Mouse (Mus musculus): ENCODE measurements around the gene Dgki. TPM values are rescaled to one million over a fixed set of nuclear protein-coding genes. Genes with fewer than 3 reads are reported as not detected.

The Dgki gene
- total and polyA plus RNA-seq, 3 experiments = 0.05 TPM; not detected in 2

DNA sequence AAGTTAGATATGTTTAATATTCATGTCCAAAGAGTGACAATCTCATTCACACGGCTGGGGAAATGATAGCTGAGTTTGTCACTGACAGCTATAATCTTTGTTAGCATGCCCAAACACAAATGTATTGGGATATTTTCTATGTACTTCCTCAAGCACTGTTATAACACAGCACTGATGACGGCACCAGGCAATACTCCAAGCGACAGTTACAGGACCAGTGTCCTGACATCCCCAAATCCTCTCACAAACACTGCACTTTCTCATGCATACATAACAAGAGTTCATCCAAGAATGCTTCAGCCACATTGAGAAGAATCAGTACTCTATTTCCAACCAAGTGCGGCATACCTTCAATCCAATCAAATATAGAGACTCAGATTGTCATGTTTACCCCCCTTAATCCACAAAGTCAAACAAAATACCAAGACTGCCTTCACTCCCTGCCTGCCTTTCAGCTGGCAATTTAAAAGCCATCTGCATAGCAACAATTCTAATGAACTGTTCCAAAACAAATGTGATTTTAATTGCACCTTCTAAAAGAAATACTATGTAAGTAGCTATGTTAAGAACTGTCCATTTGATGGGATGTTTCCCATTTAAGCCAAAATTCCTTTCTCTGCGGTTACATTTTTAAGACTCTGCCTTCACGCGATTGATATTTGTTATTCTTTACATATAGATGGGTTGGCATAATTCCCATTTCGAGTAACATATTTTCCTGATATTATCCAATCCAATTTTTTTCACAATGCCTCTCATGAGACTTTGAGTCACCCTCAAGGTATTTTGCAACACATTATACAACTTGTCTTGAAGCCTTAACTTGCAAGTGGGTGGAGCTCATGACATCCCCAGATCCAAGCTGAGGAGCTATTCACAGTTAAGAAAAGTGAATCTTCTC lies 273.4 kb downstream of the Dgki start:
- Histone ChIP-seq H3K4me1 (ENCODE audit: insufficient read depth, low read depth, low read length) (no peaks in the 10 kb centered on the region), H3K36me3 (replicated peaks) (no peaks in the 10 kb centered on the region), H3K27me3 (ENCODE audit: insufficient read depth, low read length) (no peaks in the 10 kb centered on the region), H3K4me3 (ENCODE audit: low read depth, low read length) (no peak overlapping the region), H3K9me3 (replicated peaks) (no peaks in the 10 kb centered on the region)
- ATAC-seq (ENCODE audit: extremely low read depth, insufficient number of reproducible peaks, low FRiP score, poor library complexity, severe bottlenecking) (no peak), DNase-seq (ENCODE audit: low spot score) (no peak)
- TF ChIP-seq GATA2 (IDR thresholded peaks at IDR 0.05; ENCODE audit: borderline replicate concordance, low read depth, low read length) = no peak
- no peak for TF ChIP-seq TAL1 (conservative IDR thresholded peaks at IDR 0.05; ENCODE audit: low read depth, low read length)
- TF ChIP-seq CTCF (IDR thresholded peaks at IDR 0.05; ENCODE audit: low read depth, low read length) = no peak
- no peak for TF ChIP-seq POLR2AphosphoS5 (IDR thresholded peaks at IDR 0.05; ENCODE audit: insufficient replicate concordance, low read depth, low read length)
- TF ChIP-seq GATA1 (IDR thresholded peaks at IDR 0.05; ENCODE audit: borderline replicate concordance, low read length) = no peak

DNA sequence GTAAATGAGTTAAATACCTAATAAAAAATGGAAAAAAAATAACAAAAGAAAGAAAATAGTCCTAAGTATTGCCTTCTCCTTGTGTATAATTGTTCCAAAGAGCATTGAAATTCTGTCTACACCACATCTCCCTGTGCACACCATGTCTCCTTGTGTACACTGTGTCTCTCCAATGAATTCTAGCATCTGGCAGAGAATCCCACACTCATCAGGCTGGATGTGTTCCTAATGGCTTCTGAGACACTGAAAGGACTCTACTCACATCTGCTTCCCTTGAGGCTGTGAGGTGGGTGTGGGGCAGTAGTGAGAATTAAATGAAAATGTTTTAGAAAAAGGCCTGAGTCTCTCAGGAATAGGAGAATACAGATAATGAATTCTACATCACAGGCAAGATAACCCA lies 283.9 kb downstream of the Dgki start:
- H3K9me3 ChIP-seq (replicated peaks) = no peaks in the 10 kb centered on the region
- no peaks in the 10 kb centered on the region for H3K4me1 ChIP-seq (ENCODE audit: insufficient read depth, low read depth, low read length)
- H3K36me3 ChIP-seq (replicated peaks) = no peaks in the 10 kb centered on the region
- H3K27me3 ChIP-seq (ENCODE audit: insufficient read depth, low read length) = no peaks in the 10 kb centered on the region
- H3K4me3 ChIP-seq (ENCODE audit: low read depth, low read length) = no peak overlapping the region
- no peak for TF ChIP-seq GATA1 (IDR thresholded peaks at IDR 0.05; ENCODE audit: borderline replicate concordance, low read length)
- TF ChIP-seq POLR2AphosphoS5 (IDR thresholded peaks at IDR 0.05; ENCODE audit: insufficient replicate concordance, low read depth, low read length) = no peak
- no peak for TF ChIP-seq GATA2 (IDR thresholded peaks at IDR 0.05; ENCODE audit: borderline replicate concordance, low read depth, low read length)
- TF ChIP-seq TAL1 (conservative IDR thresholded peaks at IDR 0.05; ENCODE audit: low read depth, low read length) = no peak
- no peak for TF ChIP-seq CTCF (IDR thresholded peaks at IDR 0.05; ENCODE audit: low read depth, low read length)
- no peak for DNase-seq (ENCODE audit: low spot score)
- ATAC-seq (ENCODE audit: extremely low read depth, insufficient number of reproducible peaks, low FRiP score, poor library complexity, severe bottlenecking) = no peak

DNA sequence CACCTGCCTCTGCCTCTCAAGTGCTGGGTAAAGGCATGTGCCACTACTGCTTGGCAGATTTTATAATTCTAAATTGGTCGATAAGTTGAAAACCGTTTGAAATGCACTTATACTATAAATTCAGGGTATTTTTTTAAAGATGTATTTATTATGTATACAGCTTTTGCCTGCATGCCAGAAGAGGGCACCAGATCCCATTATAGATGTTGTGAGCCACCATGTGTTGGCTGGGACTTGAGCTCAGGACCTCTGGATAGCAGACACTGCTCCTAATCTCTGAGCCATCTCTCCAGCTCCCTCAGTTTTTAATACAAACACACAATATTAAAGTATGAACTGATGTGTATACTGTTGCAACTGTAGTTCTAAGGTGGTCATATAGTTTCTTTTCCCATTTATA lies 288.4 kb downstream of the Dgki start:
- ATAC-seq (ENCODE audit: extremely low read depth, insufficient number of reproducible peaks, low FRiP score, poor library complexity, severe bottlenecking) = no peak
- Histone ChIP-seq H3K4me3 (ENCODE audit: low read depth, low read length) (no peak overlapping the region), H3K27me3 (ENCODE audit: insufficient read depth, low read length) (no peaks in the 10 kb centered on the region), H3K4me1 (ENCODE audit: insufficient read depth, low read depth, low read length) (no peaks in the 10 kb centered on the region), H3K36me3 (replicated peaks) (no peaks in the 10 kb centered on the region), H3K9me3 (replicated peaks) (no peaks in the 10 kb centered on the region)
- DNase-seq (ENCODE audit: low spot score) = no peak
- TF ChIP-seq GATA1 (IDR thresholded peaks at IDR 0.05; ENCODE audit: borderline replicate concordance, low read length) (no peak), CTCF (IDR thresholded peaks at IDR 0.05; ENCODE audit: low read depth, low read length) (no peak), GATA2 (IDR thresholded peaks at IDR 0.05; ENCODE audit: borderline replicate concordance, low read depth, low read length) (no peak), TAL1 (conservative IDR thresholded peaks at IDR 0.05; ENCODE audit: low read depth, low read length) (no peak), POLR2AphosphoS5 (IDR thresholded peaks at IDR 0.05; ENCODE audit: insufficient replicate concordance, low read depth, low read length) (no peak)

DNA sequence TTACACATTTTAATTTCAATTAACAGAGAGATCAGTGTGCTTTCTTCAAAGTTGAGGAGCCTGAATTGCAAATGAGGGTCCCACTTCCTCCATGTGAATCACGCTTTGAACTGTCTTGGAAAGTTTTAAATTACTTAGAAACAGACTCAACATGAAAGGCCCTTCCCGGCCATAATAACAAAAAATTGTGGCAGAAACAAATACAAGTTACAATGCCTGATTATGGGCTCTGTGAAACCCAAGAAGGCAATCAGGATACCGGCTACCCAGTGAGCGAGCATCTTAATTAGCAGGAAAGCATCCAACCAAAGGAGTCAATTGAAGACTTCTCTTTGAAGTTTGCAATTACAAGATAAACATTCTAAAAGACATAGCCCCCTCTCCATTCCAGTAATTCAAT lies 292.4 kb downstream of the Dgki start:
- no peak for DNase-seq (ENCODE audit: low spot score)
- Histone ChIP-seq H3K4me3 (ENCODE audit: low read depth, low read length) (no peak overlapping the region), H3K4me1 (ENCODE audit: insufficient read depth, low read depth, low read length) (no peaks in the 10 kb centered on the region), H3K27me3 (ENCODE audit: insufficient read depth, low read length) (no peaks in the 10 kb centered on the region), H3K9me3 (replicated peaks) (no peaks in the 10 kb centered on the region), H3K36me3 (replicated peaks) (no peaks in the 10 kb centered on the region)
- ATAC-seq (ENCODE audit: extremely low read depth, insufficient number of reproducible peaks, low FRiP score, poor library complexity, severe bottlenecking) = no peak
- TF ChIP-seq GATA2 (IDR thresholded peaks at IDR 0.05; ENCODE audit: borderline replicate concordance, low read depth, low read length) = no peak
- TF ChIP-seq GATA1 (IDR thresholded peaks at IDR 0.05; ENCODE audit: borderline replicate concordance, low read length) = no peak
- TF ChIP-seq CTCF (IDR thresholded peaks at IDR 0.05; ENCODE audit: low read depth, low read length) = no peak
- TF ChIP-seq TAL1 (conservative IDR thresholded peaks at IDR 0.05; ENCODE audit: low read depth, low read length) = no peak

DNA sequence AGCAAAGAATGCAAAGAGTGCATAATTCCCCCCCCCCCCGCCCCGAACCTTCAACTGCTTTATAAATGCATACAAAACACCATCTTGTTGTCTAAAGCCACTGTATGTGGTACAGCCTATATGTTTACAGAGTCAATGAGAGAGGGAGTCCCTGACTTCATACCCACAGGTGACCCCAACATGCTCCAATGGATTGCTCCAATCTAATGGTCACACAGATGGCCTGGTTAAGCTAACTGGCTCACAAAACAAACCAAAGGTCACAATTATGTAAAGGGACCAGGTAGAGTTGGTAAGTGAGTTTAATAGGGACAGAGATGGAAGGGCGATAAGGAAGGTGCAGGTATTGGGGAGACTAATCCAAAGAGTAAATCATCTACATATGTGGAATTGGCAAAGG lies 295.1 kb downstream of the Dgki start:
- ATAC-seq (ENCODE audit: extremely low read depth, insufficient number of reproducible peaks, low FRiP score, poor library complexity, severe bottlenecking) (no peak), DNase-seq (ENCODE audit: low spot score) (no peak)
- no peaks in the 10 kb centered on the region for H3K27me3 ChIP-seq (ENCODE audit: insufficient read depth, low read length)
- H3K9me3 ChIP-seq (replicated peaks) = no peaks in the 10 kb centered on the region
- H3K36me3 ChIP-seq (replicated peaks) = no peaks in the 10 kb centered on the region
- TF ChIP-seq GATA1 (IDR thresholded peaks at IDR 0.05; ENCODE audit: borderline replicate concordance, low read length) (no peak), TAL1 (conservative IDR thresholded peaks at IDR 0.05; ENCODE audit: low read depth, low read length) (no peak), POLR2AphosphoS5 (IDR thresholded peaks at IDR 0.05; ENCODE audit: insufficient replicate concordance, low read depth, low read length) (no peak), GATA2 (IDR thresholded peaks at IDR 0.05; ENCODE audit: borderline replicate concordance, low read depth, low read length) (no peak), CTCF (IDR thresholded peaks at IDR 0.05; ENCODE audit: low read depth, low read length) (no peak)
- H3K4me3 ChIP-seq (ENCODE audit: low read depth, low read length) = no peak overlapping the region
- no peaks in the 10 kb centered on the region for H3K4me1 ChIP-seq (ENCODE audit: insufficient read depth, low read depth, low read length)

DNA sequence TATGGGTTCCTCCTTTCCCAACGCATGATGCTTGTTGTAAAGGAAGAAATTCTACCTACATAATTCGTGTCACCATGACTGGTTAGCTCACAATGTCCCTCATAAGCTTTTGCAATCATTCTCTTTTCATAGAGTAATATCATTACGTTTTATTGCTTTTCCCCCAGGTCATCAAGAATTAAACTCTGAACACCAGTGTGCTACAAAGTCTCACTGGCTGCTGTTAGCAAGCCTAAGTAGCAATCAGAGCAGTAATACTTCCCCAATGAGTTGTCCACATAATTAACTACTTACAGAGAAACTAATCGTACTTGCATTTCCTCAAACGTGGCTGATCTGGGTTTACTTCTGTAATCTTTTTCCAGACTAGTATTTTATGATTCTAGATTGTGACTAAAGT lies 296.7 kb downstream of the Dgki start:
- Histone ChIP-seq H3K9me3 (replicated peaks) (no peaks in the 10 kb centered on the region), H3K4me1 (ENCODE audit: insufficient read depth, low read depth, low read length) (no peaks in the 10 kb centered on the region), H3K4me3 (ENCODE audit: low read depth, low read length) (no peak overlapping the region), H3K36me3 (replicated peaks) (no peaks in the 10 kb centered on the region), H3K27me3 (ENCODE audit: insufficient read depth, low read length) (no peaks in the 10 kb centered on the region)
- TF ChIP-seq GATA2 (IDR thresholded peaks at IDR 0.05; ENCODE audit: borderline replicate concordance, low read depth, low read length) (no peak), POLR2AphosphoS5 (IDR thresholded peaks at IDR 0.05; ENCODE audit: insufficient replicate concordance, low read depth, low read length) (no peak), GATA1 (IDR thresholded peaks at IDR 0.05; ENCODE audit: borderline replicate concordance, low read length) (no peak), TAL1 (conservative IDR thresholded peaks at IDR 0.05; ENCODE audit: low read depth, low read length) (no peak), CTCF (IDR thresholded peaks at IDR 0.05; ENCODE audit: low read depth, low read length) (no peak)
- no peak for ATAC-seq (ENCODE audit: extremely low read depth, insufficient number of reproducible peaks, low FRiP score, poor library complexity, severe bottlenecking)
- DNase-seq (ENCODE audit: low spot score) = no peak
